Mouse (Mus musculus) forebrain, embryonic 15.5 days (tissue): ENCODE measurements around the gene Sept14. TPM values are rescaled to one million over a fixed set of nuclear protein-coding genes. Genes with fewer than 3 reads are reported as not detected.

ENCODE experiments used
- ATAC-seq: fragments of 200-750 bp; cut with Nextera tagmentation; replicated peaks from 2 replicates; pipeline ENCODE4 v1.8.0; 2017; ENCODE audit warnings: mild to moderate bottlenecking, moderate TSS enrichment, moderate library complexity
- H3K27ac ChIP-seq: fragments of 300-500 bp; sonication (generic); replicated peaks from 2 replicates; pipeline ENCODE4 v1.5.1; 2015; ENCODE audit warnings: mild to moderate bottlenecking, inconsistent platforms
- H3K27me3 ChIP-seq: fragments of 300-500 bp; sonication (generic); 2 replicates; pipeline ENCODE4 v1.6.1; 2015; ENCODE audit warnings: inconsistent platforms
- H3K36me3 ChIP-seq: fragments of 300-500 bp; sonication (generic); 2 replicates; pipeline ENCODE4 v1.6.1; 2015; ENCODE audit warnings: mild to moderate bottlenecking, inconsistent platforms
- H3K4me1 ChIP-seq: fragments of 300-500 bp; sonication (generic); 2 replicates; pipeline ENCODE4 v1.6.1; 2015; ENCODE audit warnings: inconsistent platforms
- H3K4me2 ChIP-seq: fragments of 300-500 bp; sonication (generic); replicated peaks from 2 replicates; pipeline ENCODE4 v1.6.1; 2015; ENCODE audit warnings: mild to moderate bottlenecking, inconsistent platforms
- H3K4me3 ChIP-seq: fragments of 300-500 bp; sonication (generic); 2 replicates; pipeline ENCODE4 v1.5.1; 2015; ENCODE audit warnings: mild to moderate bottlenecking, inconsistent platforms
- H3K9ac ChIP-seq: fragments of 300-500 bp; sonication (generic); replicated peaks from 2 replicates; pipeline ENCODE4 v1.6.1; 2015; ENCODE audit warnings: mild to moderate bottlenecking, inconsistent platforms
- H3K9me3 ChIP-seq: fragments of 300-500 bp; sonication (generic); 2 replicates; pipeline ENCODE4 v1.6.1; 2016; ENCODE audit warnings: inconsistent platforms
- WGBS: fragments of 180-500 bp; shearing (Covaris S2); methylation state at CpG from one replicate; pipeline ENCODE4 v1.1.7; 2015; ENCODE audit warnings: mixed read lengths; 5-methylcytosine and 5-hydroxymethylcytosine counted together
- polyA plus RNA-seq: library from polyadenylated mRNA; unstranded; fragments of >200 nt; fragmentation: Nextera tagmentation; extraction: Ambion mirVana; gene quantifications from 2 replicates; pipeline ENCODE4 v1.2.1, GENCODE M21; 2015

Gene Sept14
- polyA plus RNA-seq, 1 experiment from 2014 or later: not detected

GRCm38 (mm10) chr5:129666271-129666909 is 41.9 kb downstream of the Sept14 start:
- H3K27ac ChIP-seq: no peak overlapping the region
- no peak overlapping the region for H3K4me2 ChIP-seq
- 96% methylated on average over 10 of the region's 10 CpGs for WGBS

GRCm38 (mm10) chr5:129664090-129664489 is 44.2 kb downstream of the Sept14 start:
- WGBS: 95% methylated on average over 5 of the region's 5 CpGs
- Histone ChIP-seq H3K36me3 (peaks cover 11% of the 10 kb centered on the region), H3K4me2 (no peak overlapping the region), H3K9me3 (no peaks in the 10 kb centered on the region), H3K4me1 (peaks cover 10% of the 10 kb centered on the region), H3K4me3 (no peak overlapping the region), H3K27ac (no peak overlapping the region), H3K9ac (no peak overlapping the region), H3K27me3 (no peaks in the 10 kb centered on the region)
- ATAC-seq: no peak

More at GRCm38 (mm10) chr5:129666271-129666909, 41.9 kb downstream of the Sept14 start:
- Histone ChIP-seq H3K9ac (no peak overlapping the region), H3K27me3 (no peaks in the 10 kb centered on the region), H3K36me3 (no peaks in the 10 kb centered on the region), H3K4me3 (no peak overlapping the region), H3K4me1 (peaks cover 13% of the 10 kb centered on the region), H3K9me3 (no peaks in the 10 kb centered on the region)
- ATAC-seq: no peak

GRCm38 (mm10) chr5:129657931-129658330 is 50.4 kb downstream of the Sept14 start:
- H3K4me2 ChIP-seq: no peak overlapping the region
- H3K9me3 ChIP-seq: no peaks in the 10 kb centered on the region
- WGBS: 95% methylated on average over 15 of the region's 15 CpGs
- no peak for ATAC-seq
- no peaks in the 10 kb centered on the region for H3K27me3 ChIP-seq
- H3K27ac ChIP-seq: no peak overlapping the region
- H3K36me3 ChIP-seq: peaks cover 44% of the 10 kb centered on the region
- H3K4me1 ChIP-seq: no peaks in the 10 kb centered on the region
- no peak overlapping the region for H3K4me3 ChIP-seq
- H3K9ac ChIP-seq: no peak overlapping the region

DNA sequence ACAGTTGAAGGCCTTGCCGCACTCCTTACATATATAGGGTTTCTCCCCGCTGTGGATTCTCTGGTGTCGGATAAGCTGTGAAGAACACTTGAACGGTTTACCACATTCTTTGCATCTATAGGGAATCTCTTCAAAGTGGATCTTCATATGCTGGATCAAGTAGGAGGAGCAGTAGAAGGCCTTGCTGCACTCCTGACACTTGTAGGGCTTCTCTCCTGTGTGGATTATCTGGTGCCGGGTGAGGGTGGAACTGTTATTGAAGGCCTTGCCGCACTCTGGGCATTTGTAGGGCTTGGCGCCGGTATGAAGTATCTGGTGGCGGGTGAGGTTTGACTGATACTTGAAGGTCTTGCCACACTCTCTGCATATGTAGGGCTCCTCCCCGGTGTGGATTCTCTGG is 51.3 kb downstream of the Sept14 start:
- H3K4me3 ChIP-seq: no peak overlapping the region
- WGBS: 96% methylated on average over 10 of the region's 10 CpGs
- no peaks in the 10 kb centered on the region for H3K4me1 ChIP-seq
- H3K9ac ChIP-seq: no peak overlapping the region
- H3K4me2 ChIP-seq: no peak overlapping the region
- ATAC-seq: no peak
- H3K27ac ChIP-seq: no peak overlapping the region
- H3K9me3 ChIP-seq: no peaks in the 10 kb centered on the region
- no peaks in the 10 kb centered on the region for H3K27me3 ChIP-seq
- peaks cover 44% of the 10 kb centered on the region for H3K36me3 ChIP-seq

DNA sequence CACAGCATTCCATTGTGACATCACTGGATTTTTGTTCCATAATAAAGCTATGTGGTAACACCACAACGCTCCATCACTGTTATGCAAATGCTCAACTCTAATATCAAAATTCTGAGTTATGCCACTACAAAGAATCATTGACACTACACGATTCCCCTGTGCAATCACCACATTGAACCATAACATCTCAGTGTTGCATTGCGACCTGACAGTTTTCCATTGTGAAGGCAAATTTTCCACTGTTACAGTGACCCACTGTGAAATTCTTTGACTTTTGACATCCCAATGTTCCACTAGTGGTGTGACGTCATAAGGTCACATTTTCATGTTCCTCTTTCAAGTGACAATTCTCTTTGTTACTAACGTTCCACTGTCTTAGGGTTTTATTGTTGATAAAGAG is 57.5 kb downstream of the Sept14 start:
- Histone ChIP-seq H3K4me1 (no peaks in the 10 kb centered on the region), H3K4me2 (no peak overlapping the region), H3K27me3 (no peaks in the 10 kb centered on the region), H3K9ac (no peak overlapping the region), H3K4me3 (no peak overlapping the region), H3K9me3 (no peaks in the 10 kb centered on the region), H3K36me3 (peaks cover 6% of the 10 kb centered on the region), H3K27ac (no peak overlapping the region)
- WGBS: 93% methylated on average over 5 of the region's 5 CpGs
- no peak for ATAC-seq

Other genes starting within 250 kb of the Sept14 start
- gene Sfswap, start 207.3 kb downstream of the Sept14 start, polyA plus RNA-seq: 61.0 and 61.7 TPM in 2 replicates
- gene Mmp17, start 124.3 kb downstream of the Sept14 start, polyA plus RNA-seq: 17.9 and 20.2 TPM in 2 replicates
- gene Zfp11, start 38.4 kb downstream of the Sept14 start, polyA plus RNA-seq: 9.3 and 9.4 TPM in 2 replicates
- gene Mrps17, start 7.0 kb upstream of the Sept14 start, polyA plus RNA-seq: 189 TPM in 2 replicates
- gene Nipsnap2, start 16.6 kb upstream of the Sept14 start, polyA plus RNA-seq: 75.0 and 79.4 TPM in 2 replicates
- gene Psph, start 78.9 kb upstream of the Sept14 start, polyA plus RNA-seq: 47.9 and 48.0 TPM in 2 replicates
- gene Sumf2, start 138.5 kb upstream of the Sept14 start, polyA plus RNA-seq: 25.4 and 27.0 TPM in 2 replicates
- gene Chchd2, start 179.0 kb upstream of the Sept14 start, polyA plus RNA-seq: 895 and 945 TPM in 2 replicates
- 16.3 and 17.2 TPM in 2 replicates for gene Zbed5, start 187.2 kb upstream of the Sept14 start, polyA plus RNA-seq
- gene Phkg1, start 190.0 kb upstream of the Sept14 start, polyA plus RNA-seq: 0.45 and 0.50 TPM in 2 replicates
- 3.9 and 6.0 TPM in 2 replicates for gene Nupr1l, start 200.0 kb upstream of the Sept14 start, polyA plus RNA-seq
- gene Vkorc1l1, start 233.5 kb upstream of the Sept14 start, polyA plus RNA-seq: 30.4 and 31.3 TPM in 2 replicates